Mouse (Mus musculus) thymus, postnatal 4 days (tissue): ENCODE measurements around the gene Fap.

Source experiments
- DNase-seq: peaks from one replicate; pipeline ENCODE4 v3.0.0; 2021

Gene Fap

DNA sequence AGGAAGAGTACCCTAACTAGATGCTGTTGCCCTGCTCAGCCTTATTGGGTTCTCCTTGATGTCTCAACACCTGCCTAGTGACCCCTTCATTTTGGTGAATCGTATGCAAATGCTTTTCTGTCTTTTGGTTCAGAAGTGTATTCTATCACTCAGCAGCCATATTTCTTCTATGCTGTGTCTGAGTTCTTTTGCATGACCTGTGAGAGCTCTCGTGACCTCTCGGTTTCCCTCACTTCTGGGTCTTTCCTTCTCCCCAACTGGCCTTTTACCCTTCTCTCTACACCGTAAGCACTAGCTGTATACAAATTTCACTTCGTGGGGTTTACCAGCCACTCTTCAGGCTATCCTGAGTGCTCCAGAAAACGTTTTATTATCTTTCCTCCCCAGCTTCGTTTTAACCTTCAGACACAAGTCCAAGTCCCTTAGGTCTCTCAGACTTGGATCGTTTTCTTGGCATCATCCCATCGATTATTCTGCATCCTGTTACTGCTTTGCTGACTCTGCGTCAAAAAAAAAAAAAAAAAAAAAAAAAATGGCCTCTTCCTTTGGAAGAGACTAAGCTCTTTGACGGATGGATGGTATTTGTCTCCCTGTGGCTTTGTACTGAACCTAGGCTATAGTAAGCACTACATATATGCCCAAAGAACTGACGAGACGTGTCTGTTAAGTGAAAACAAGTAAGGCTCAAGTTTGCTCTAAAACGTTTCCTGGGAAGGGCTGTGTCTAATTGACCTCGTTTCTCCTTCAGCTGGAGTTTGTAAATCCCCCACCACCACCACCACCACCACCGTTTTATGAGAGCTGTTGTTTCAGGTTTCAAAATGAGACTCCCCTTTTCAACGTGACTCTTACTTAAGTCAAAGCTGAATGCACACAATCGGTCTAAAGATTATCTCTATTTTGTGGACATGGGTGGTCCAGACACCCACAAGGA is 114.4 kb downstream of the Fap start:
- no peak for DNase-seq

GRCm38 (mm10) chr2:62458070-62458469 is 115.8 kb downstream of the Fap start:
- no peak for DNase-seq

- DNase-seq: no peak
These were observed 118.9 kb downstream of the Fap start for GRCm38 (mm10) chr2:62454991-62455390.

DNA sequence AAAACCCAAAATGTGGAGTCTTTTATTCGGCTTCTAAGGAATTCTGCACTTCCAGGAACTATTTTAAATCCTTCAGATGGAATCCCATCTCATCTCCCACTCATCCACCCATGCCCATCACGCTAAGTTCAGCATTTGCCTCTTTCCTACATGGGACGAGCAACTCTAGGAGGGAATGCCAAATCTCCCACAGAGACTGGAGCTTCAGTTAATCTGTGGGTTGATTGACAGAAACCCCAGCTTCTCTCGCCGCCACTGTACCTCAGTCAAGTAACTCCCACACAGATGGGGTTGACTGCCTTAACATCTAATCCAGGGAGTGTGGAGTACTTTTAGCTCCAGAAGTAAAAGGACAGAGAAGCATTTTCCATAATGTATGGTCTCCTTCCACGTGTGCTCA is 119.8 kb downstream of the Fap start:
- no peak for DNase-seq
